Mouse (Mus musculus): ENCODE results near the gene Lama1. TPM values are rescaled to one million over a fixed set of nuclear protein-coding genes. Genes with fewer than 3 reads are reported as not detected.
"Not testable (repeated sequence)": the region's sequence is repeated elsewhere in the genome, so short reads cannot be mapped to it uniquely, and the experiment has no call there.

Lama1 gene
- polyA plus RNA-seq, 1 experiment from 2014 or later: 4.3 TPM

DNA sequence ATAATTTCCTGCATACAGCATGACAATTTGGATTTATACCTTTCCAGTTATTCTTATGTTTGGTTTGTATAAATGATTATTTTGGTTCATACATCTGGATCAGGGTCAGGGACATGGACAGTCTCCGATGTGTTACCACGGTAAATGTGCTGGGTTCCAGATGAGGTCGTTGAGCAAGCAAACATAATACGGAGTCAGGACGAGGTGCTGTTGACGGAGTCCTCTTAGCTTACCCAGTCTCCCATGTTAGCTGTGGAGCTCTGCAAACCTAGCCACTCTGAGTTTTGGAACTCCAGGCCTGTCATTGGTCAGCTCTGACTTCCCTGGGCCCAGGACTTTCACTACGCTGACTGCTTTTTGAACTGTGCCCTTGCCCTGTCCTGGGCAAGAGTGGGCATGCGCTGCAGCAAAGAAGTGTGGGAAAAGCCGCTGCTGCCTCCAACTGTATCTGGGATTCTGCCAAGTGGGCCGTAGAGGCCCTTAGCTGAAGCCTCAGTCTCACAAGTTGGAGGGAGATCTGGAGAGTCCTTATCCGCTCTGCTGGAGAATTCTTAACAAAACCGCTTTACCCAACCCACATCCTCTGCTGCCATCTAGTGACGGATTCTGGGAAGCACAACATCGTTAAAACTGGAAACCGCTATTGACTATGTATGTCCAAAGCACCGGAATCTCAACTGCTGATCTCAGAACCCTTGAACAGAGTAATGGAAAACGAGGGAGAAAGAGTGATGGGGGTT lies 140.5 kb downstream of the Lama1 start:
- Histone ChIP-seq H3K27me3 (replicated peaks; ENCODE audit: control insufficient read depth, insufficient read depth, low read length) (no peaks in the 10 kb centered on the region), H3K9ac (ENCODE audit: low read depth, low read length) (no peak overlapping the region), H3K4me3 (ENCODE audit: low read depth, low read length) (no peak overlapping the region), H3K4me1 (replicated peaks; ENCODE audit: control insufficient read depth, insufficient read depth, low read length) (no peaks in the 10 kb centered on the region), H3K27ac (ENCODE audit: low read depth, low read length) (no peak overlapping the region), H3K4me2 (no peak overlapping the region), H3K9me3 (ENCODE audit: control insufficient read depth, low read length) (no peaks in the 10 kb centered on the region), H3K36me3 (ENCODE audit: control insufficient read depth, insufficient read depth, low read length) (no peaks in the 10 kb centered on the region; the same call in 1 of the 2 replicates)
- ATAC-seq (replicated peaks; ENCODE audit: low FRiP score) (no peak), DNase-seq (ENCODE audit: low spot score) (peak; percentile 45)
- 60% methylated on average over 17 of the region's 17 CpGs for WGBS

- H3K4me1 ChIP-seq (replicated peaks; ENCODE audit: control insufficient read depth, insufficient read depth, low read length): no peaks in the 10 kb centered on the region
- H3K9ac ChIP-seq (ENCODE audit: low read depth, low read length): no peak overlapping the region
- no peak overlapping the region for H3K4me2 ChIP-seq
- WGBS: 78% methylated on average over 13 of the region's 13 CpGs
- DNase-seq (ENCODE audit: low spot score) (no peak), ATAC-seq (replicated peaks; ENCODE audit: low FRiP score) (no peak)
- H3K4me3 ChIP-seq (ENCODE audit: low read depth, low read length): no peak overlapping the region
- no peaks in the 10 kb centered on the region for H3K9me3 ChIP-seq (ENCODE audit: control insufficient read depth, low read length)
- no peaks in the 10 kb centered on the region; the same call in 1 of the 2 replicates for H3K36me3 ChIP-seq (ENCODE audit: control insufficient read depth, insufficient read depth, low read length)
- H3K27me3 ChIP-seq (replicated peaks; ENCODE audit: control insufficient read depth, insufficient read depth, low read length): no peaks in the 10 kb centered on the region
- no peak overlapping the region for H3K27ac ChIP-seq (ENCODE audit: low read depth, low read length)
Observed at GRCm38 (mm10) chr17:67838948-67839347, 141.9 kb downstream of the Lama1 start.

DNA sequence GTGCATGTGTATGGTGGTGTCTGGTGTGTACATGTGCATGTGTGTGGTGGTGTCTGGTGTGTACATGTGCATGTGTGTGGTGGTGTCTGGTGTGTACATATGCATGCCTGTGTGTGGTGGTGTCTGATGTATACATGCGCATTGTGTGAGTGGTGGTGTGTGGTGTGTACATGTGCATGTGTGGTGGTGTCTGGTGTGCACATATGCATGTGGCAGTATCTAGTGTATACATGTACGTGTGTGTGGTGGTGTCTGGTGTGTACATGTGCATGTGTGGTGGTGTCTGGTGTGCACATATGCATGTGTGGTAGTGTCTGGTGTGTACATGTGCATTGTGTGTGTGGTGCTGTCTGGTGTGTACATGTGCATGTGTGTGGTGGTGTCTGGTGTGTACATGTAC lies 144.4 kb downstream of the Lama1 start:
- H3K27ac ChIP-seq (ENCODE audit: low read depth, low read length); H3K9me3 ChIP-seq (ENCODE audit: control insufficient read depth, low read length); H3K27me3 ChIP-seq (replicated peaks; ENCODE audit: control insufficient read depth, insufficient read depth, low read length); H3K9ac ChIP-seq (ENCODE audit: low read depth, low read length); DNase-seq (ENCODE audit: low spot score); H3K4me1 ChIP-seq (replicated peaks; ENCODE audit: control insufficient read depth, insufficient read depth, low read length); ATAC-seq (replicated peaks; ENCODE audit: low FRiP score); H3K36me3 ChIP-seq (ENCODE audit: control insufficient read depth, insufficient read depth, low read length); H3K4me3 ChIP-seq (ENCODE audit: low read depth, low read length); H3K4me2 ChIP-seq: not testable (repeated sequence)
- 91% methylated on average over 2 of the region's 2 CpGs for WGBS

- no peak overlapping the region for H3K4me2 ChIP-seq
- no peak overlapping the region for H3K27ac ChIP-seq (ENCODE audit: low read depth, low read length)
- H3K27me3 ChIP-seq (replicated peaks; ENCODE audit: control insufficient read depth, insufficient read depth, low read length): no peaks in the 10 kb centered on the region
- WGBS: 93% methylated on average over 10 of the region's 10 CpGs
- no peaks in the 10 kb centered on the region for H3K9me3 ChIP-seq (ENCODE audit: control insufficient read depth, low read length)
- H3K36me3 ChIP-seq (ENCODE audit: control insufficient read depth, insufficient read depth, low read length): peaks cover 5% of the 10 kb centered on the region; the same call in 1 of the 2 replicates
- H3K4me3 ChIP-seq (ENCODE audit: low read depth, low read length): no peak overlapping the region
- no peak for DNase-seq (ENCODE audit: low spot score)
- H3K4me1 ChIP-seq (replicated peaks; ENCODE audit: control insufficient read depth, insufficient read depth, low read length): no peaks in the 10 kb centered on the region
- no peak for ATAC-seq (replicated peaks; ENCODE audit: low FRiP score)
- no peak overlapping the region for H3K9ac ChIP-seq (ENCODE audit: low read depth, low read length)
Observed at GRCm38 (mm10) chr17:67861080-67861630, 164.1 kb downstream of the Lama1 start.

GRCm38 (mm10) chr17:67861744-67862535 lies 164.9 kb downstream of the Lama1 start:
- Histone ChIP-seq H3K4me2 (no peak overlapping the region), H3K36me3 (ENCODE audit: control insufficient read depth, insufficient read depth, low read length) (peaks cover 5% of the 10 kb centered on the region; the same call in 1 of the 2 replicates), H3K4me1 (replicated peaks; ENCODE audit: control insufficient read depth, insufficient read depth, low read length) (no peaks in the 10 kb centered on the region), H3K27me3 (replicated peaks; ENCODE audit: control insufficient read depth, insufficient read depth, low read length) (no peaks in the 10 kb centered on the region), H3K27ac (ENCODE audit: low read depth, low read length) (no peak overlapping the region), H3K4me3 (ENCODE audit: low read depth, low read length) (no peak overlapping the region), H3K9ac (ENCODE audit: low read depth, low read length) (no peak overlapping the region), H3K9me3 (ENCODE audit: control insufficient read depth, low read length) (no peaks in the 10 kb centered on the region)
- peak; percentile 20 for ATAC-seq (replicated peaks; ENCODE audit: low FRiP score)
- DNase-seq (ENCODE audit: low spot score): no peak
- 80% methylated on average over 16 of the region's 16 CpGs for WGBS

DNA sequence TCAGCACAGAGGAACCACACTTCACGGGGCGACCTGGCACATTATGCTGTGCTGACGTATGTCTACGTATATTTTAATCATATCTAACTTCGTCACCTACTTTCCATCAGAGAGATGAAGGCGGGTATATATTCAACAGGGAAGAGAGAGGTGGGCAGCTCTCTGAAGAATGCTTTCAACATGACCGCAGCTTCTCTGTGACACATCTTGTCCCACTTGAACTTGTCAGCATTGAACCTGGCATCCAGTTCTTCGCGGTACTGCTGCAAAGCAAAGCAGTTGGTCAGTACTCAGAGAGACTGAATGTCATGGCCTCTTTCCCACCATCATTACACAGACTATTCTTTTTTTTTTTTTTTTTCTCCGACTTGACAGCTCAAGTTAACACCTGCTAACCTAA lies 167.3 kb downstream of the Lama1 start:
- WGBS: 83% methylated on average over 10 of the region's 10 CpGs
- no peak overlapping the region for H3K27ac ChIP-seq (ENCODE audit: low read depth, low read length)
- H3K27me3 ChIP-seq (replicated peaks; ENCODE audit: control insufficient read depth, insufficient read depth, low read length): no peaks in the 10 kb centered on the region
- H3K4me2 ChIP-seq: no peak overlapping the region
- H3K9me3 ChIP-seq (ENCODE audit: control insufficient read depth, low read length): no peaks in the 10 kb centered on the region
- H3K4me1 ChIP-seq (replicated peaks; ENCODE audit: control insufficient read depth, insufficient read depth, low read length): no peaks in the 10 kb centered on the region
- DNase-seq (ENCODE audit: low spot score) (no peak), ATAC-seq (replicated peaks; ENCODE audit: low FRiP score) (no peak)
- H3K9ac ChIP-seq (ENCODE audit: low read depth, low read length): no peak overlapping the region
- peaks cover 7% of the 10 kb centered on the region for H3K36me3 ChIP-seq (ENCODE audit: control insufficient read depth, insufficient read depth, low read length)
- H3K4me3 ChIP-seq (ENCODE audit: low read depth, low read length): no peak overlapping the region

- Histone ChIP-seq H3K4me3 (ENCODE audit: low read depth, low read length) (no peak overlapping the region), H3K36me3 (ENCODE audit: control insufficient read depth, insufficient read depth, low read length) (peaks cover 7% of the 10 kb centered on the region), H3K27me3 (replicated peaks; ENCODE audit: control insufficient read depth, insufficient read depth, low read length) (no peaks in the 10 kb centered on the region), H3K4me2 (no peak overlapping the region), H3K4me1 (replicated peaks; ENCODE audit: control insufficient read depth, insufficient read depth, low read length) (no peaks in the 10 kb centered on the region), H3K9ac (ENCODE audit: low read depth, low read length) (no peak overlapping the region), H3K27ac (ENCODE audit: low read depth, low read length) (no peak overlapping the region), H3K9me3 (ENCODE audit: control insufficient read depth, low read length) (no peaks in the 10 kb centered on the region)
- 75% methylated on average over 3 of the region's 3 CpGs for WGBS
- no peak for ATAC-seq (replicated peaks; ENCODE audit: low FRiP score)
- no peak for DNase-seq (ENCODE audit: low spot score)
Observed at GRCm38 (mm10) chr17:67864912-67865311, 167.9 kb downstream of the Lama1 start.

DNA sequence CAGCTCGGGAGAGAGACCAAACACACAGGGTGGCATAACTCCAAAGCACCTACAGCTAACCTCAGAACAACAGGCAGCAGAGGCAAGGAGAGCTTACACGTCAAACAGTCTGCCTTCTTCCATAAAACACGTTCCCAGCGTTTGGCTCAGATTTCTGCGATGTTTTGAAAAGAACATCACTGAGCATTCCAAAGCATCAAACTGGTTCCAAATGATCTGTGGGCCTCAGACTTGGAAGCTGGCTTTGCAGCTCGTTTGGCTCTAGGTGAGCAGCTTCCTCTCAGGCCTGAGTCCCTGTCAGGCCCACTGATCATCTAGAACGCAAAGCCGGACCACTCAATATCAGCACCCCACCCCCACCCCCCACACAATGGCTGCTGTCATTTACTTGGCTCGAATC lies 169.0 kb downstream of the Lama1 start:
- WGBS: 74% methylated on average over 9 of the region's 9 CpGs
- Histone ChIP-seq H3K4me1 (replicated peaks; ENCODE audit: control insufficient read depth, insufficient read depth, low read length) (no peaks in the 10 kb centered on the region), H3K4me2 (no peak overlapping the region), H3K4me3 (ENCODE audit: low read depth, low read length) (no peak overlapping the region), H3K27me3 (replicated peaks; ENCODE audit: control insufficient read depth, insufficient read depth, low read length) (no peaks in the 10 kb centered on the region), H3K36me3 (ENCODE audit: control insufficient read depth, insufficient read depth, low read length) (peaks cover 7% of the 10 kb centered on the region), H3K9me3 (ENCODE audit: control insufficient read depth, low read length) (no peaks in the 10 kb centered on the region), H3K27ac (ENCODE audit: low read depth, low read length) (no peak overlapping the region), H3K9ac (ENCODE audit: low read depth, low read length) (no peak overlapping the region)
- no peak for ATAC-seq (replicated peaks; ENCODE audit: low FRiP score)
- no peak for DNase-seq (ENCODE audit: low spot score)

Measured in liver, embryonic 11.5 days (tissue).